Mouse (Mus musculus) heart, postnatal 25 days (tissue): ENCODE measurements at regions not wholly inside any gene's neighbourhood (a gene's known extent, or its start where the extent isn't known, plus 50 kb on each side); places are given as distances from the start of the nearest gene placed in this dataset.

ENCODE experiments used
- DNase-seq: peaks from one replicate; pipeline ENCODE4 v3.0.0; 2022; ENCODE audit warnings: low spot score
- intact Hi-C: fragments of 180-260 bp; cut with DNase I; formaldehyde crosslinking; loops from one replicate; pipeline ENCODE4 v1.15.1; 2025

DNA sequence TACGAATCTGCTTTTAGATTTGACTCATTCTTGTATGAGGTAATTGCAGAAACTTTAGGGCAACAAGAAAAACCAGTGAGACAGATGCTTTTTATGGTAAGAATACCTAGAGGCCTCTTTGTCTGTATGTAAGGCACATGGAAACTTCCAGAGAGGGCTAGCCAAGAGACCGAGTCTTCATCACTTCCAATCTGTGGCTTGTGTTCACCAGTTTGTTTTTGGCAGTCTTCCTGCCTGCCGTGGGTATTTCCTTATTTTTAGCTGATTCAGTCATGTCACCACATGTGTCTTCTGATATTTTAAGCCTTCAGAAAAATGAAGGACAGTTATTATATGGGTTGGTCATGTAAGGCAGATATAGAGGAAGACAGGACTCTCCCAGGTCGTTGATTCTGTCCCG lies 100.2 kb upstream of the Ncam1 start:
- DNase-seq = no peak
- intact Hi-C loops = no loop called here

DNA sequence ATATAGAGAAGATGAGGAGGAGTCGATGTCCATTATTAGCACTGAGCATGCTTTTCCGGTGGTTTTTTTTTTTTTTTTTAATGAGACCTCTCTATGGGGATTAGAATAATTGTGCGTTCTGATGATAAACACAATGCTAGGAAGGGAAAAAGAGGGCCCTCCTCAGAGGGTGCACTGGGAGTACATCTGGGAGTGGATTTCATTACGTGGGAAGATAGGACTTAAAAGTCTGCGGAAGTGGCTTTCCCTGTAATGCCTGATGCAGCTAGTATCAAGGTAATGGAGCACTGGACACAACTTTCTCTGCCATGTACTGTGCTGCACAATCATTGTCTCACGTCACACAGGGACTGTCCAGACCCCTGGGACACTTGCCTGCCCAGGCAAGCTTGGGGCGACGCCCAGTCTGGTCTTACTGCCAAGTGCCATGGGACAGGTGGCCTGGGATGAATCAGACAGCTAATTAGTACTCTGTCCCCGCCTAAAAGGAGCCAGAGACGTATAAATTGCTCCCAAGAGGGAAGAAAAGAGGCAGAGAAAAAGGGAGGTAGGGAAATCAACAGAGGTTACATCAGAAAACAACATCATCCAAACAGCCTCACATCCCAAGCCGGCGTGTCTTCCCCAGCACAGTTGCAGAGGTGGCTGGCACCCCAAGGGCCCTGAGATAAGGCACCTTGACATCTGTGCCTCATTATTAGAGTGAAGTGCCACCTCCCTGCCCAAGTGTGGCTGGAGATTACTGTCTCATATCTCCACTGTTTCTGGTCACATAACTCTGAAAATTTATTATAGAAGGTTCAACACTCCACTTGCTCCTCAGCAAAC lies 86.0 kb upstream of the Ncam1 start:
- peak; percentile 8 for DNase-seq
- intact Hi-C loops = no loop called here

DNA sequence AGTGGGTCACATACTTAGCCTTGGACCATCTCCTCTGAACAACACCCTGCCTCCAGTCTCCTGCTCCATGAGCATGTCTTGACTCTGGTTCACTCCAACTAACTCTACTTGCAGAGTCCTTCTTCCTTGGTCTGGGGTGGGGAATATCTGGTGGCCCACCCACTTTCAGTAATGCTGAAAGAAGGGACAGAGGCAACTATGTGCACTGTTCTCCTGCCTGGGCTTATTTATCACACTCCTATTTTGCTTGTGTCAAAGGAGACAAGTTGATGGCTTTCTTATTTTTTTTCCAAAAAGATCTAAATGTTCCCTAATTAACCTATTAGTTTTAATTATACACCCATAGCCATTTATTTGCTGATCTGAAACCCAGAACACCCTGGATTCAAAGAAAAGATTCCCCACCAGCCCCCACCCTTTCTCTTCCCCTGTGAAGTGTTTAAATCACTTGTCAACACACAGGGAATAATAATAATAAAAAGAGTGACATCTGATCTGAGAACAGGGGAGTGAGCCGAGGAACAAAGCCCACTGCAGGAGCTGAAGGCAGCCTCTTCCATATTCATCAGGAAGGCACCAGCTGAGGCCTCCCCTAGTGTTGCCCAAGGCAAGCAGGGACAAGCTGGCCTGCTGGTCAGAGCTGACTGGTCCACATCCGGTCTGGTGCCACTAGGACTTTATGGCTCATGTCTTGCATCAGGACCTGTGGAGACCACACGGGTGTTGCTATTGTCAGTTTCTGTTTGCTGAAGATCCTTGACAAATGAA lies 80.8 kb upstream of the Ncam1 start:
- DNase-seq = no peak
- intact Hi-C loops = no loop called here

DNA sequence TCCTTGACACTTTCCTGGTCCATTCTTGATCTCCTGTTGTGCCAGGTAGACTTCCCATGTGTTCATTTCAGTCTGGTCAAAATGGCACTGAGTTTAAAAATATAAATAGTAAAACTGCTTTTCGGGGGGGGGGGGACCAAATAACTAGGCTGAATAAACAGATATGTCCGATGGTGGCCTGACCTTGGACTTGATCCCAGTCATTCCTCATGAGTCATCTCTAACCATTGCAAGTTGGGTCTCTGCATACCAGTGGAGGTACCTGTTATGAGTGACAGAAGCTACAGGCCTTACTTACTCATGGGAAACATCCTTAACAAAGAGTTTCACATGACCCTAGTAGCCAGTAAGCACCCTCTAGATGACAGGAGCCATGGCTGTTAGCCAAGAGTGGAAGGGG lies 76.2 kb upstream of the Ncam1 start:
- DNase-seq = no peak
- intact Hi-C loops = no loop called here

GRCm38 (mm10) chr9:49873550-49873949 lies 74.8 kb upstream of the Ncam1 start:
- DNase-seq = no peak
- intact Hi-C loops = no loop called here

GRCm38 (mm10) chr9:49851522-49851921 lies 52.8 kb upstream of the Ncam1 start:
- DNase-seq = no peak
- intact Hi-C loops = no loop called here

GRCm38 (mm10) chr9:49849442-49849841 lies 50.7 kb upstream of the Ncam1 start:
- intact Hi-C loops = no loop called here
- no peak for DNase-seq

DNA sequence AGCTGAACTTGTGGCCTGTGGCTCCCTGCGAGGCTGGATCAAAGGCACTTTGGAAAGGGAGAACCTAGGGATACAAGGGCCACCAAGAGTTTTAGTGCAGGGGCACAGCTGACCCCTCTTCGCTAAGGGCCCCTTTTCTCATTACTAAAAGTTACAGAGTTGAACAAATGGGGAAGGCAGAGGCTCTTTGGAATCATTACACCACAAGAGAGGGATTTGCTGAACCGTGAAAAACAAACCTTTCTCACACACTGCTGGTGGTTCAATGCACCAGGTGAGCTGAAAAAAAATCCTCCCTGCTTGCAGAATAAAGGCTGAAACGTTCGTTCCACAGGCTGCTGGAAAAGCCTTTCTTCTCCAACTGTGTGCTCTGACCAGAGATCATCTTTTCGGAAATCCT lies 50.2 kb upstream of the Ncam1 start:
- intact Hi-C loops = no loop called here
- no peak for DNase-seq
